Mouse (Mus musculus) thymus, adult 2 months (tissue): ENCODE results near the gene Prr3. TPM values are rescaled to one million over a fixed set of nuclear protein-coding genes. Genes with fewer than 3 reads are reported as not detected.
"Not testable (repeated sequence)": the region's sequence is repeated elsewhere in the genome, so short reads cannot be mapped to it uniquely, and the experiment has no call there.

Source experiments
- DNase-seq: peaks from one replicate; pipeline ENCODE4 v3.0.0; 2021
- H3K27ac ChIP-seq: fragments of 200-500 bp; 2 replicates; pipeline ENCODE4 v1.5.1; 2012; ENCODE audit warnings: low read length, control low read depth; ENCODE audit not compliant: control insufficient read depth, insufficient read depth
- H3K27me3 ChIP-seq: fragments of 200-500 bp; 2 replicates; pipeline ENCODE4 v1.6.1; 2012; ENCODE audit warnings: mild to moderate bottlenecking, low read length, moderate library complexity, mixed read lengths; ENCODE audit not compliant: control insufficient read depth, insufficient read depth
- H3K36me3 ChIP-seq: fragments of 200-500 bp; 2 replicates; pipeline ENCODE4 v1.6.1; 2012; ENCODE audit warnings: mild to moderate bottlenecking, low read length, moderate library complexity; ENCODE audit not compliant: control insufficient read depth, insufficient read depth
- H3K4me1 ChIP-seq: fragments of 200-500 bp; replicated peaks from 2 replicates; pipeline ENCODE4 v1.6.1; 2012; ENCODE audit warnings: low read length; ENCODE audit not compliant: control insufficient read depth, insufficient read depth
- H3K4me3 ChIP-seq: fragments of 200-500 bp; 2 replicates; pipeline ENCODE4 v1.5.1; 2012; ENCODE audit warnings: mild to moderate bottlenecking, low read length, control low read depth, moderate library complexity; ENCODE audit not compliant: control insufficient read depth, insufficient read depth
- CTCF ChIP-seq: fragments of 200-500 bp; IDR thresholded peaks from 2 replicates; pipeline ENCODE4 v1.5.1; 2012; ENCODE audit warnings: mild to moderate bottlenecking, control low read depth, low read length, moderate library complexity, borderline replicate concordance; ENCODE audit not compliant: control insufficient read depth, poor library complexity, insufficient read depth; ENCODE audit errors: extremely low read depth
- POLR2A ChIP-seq: fragments of 200-500 bp; IDR thresholded peaks from 2 replicates; pipeline ENCODE4 v1.6.1; 2012; ENCODE audit warnings: mild to moderate bottlenecking, low read length, control low read depth, moderate library complexity; ENCODE audit not compliant: control insufficient read depth, poor library complexity, insufficient read depth; ENCODE audit errors: extremely low read depth
- whole genome bisulfite sequencing: fragments of 180-500 bp; shearing (Covaris S2); methylation state at CpG from one replicate; pipeline ENCODE4 v1.1.7; 2018; 5-methylcytosine and 5-hydroxymethylcytosine counted together
- polyA plus RNA-seq: library from polyadenylated mRNA; depleted of rRNA; stranded (reverse); fragments of >200 nt; gene quantifications from 2 replicates; pipeline ENCODE4 v1.2.3, GENCODE M21; 2012

Prr3 gene
- polyA plus RNA-seq, 1 experiment = 35.5 TPM

GRCm38 (mm10) chr17:36018979-36019378 is 38.9 kb upstream of the Prr3 start:
- TF ChIP-seq POLR2A (no peak), CTCF (no peak)
- no peak overlapping the region for H3K4me3 ChIP-seq
- H3K27ac ChIP-seq = peak overlapping the region; percentile 24; the same call in 1 of the 2 replicates
- H3K36me3 ChIP-seq = peaks cover 26% of the 10 kb centered on the region
- H3K27me3 ChIP-seq = no peaks in the 10 kb centered on the region
- DNase-seq = no peak
- WGBS = 73% methylated on average over 2 of the region's 2 CpGs
- peaks cover 29% of the 10 kb centered on the region for H3K4me1 ChIP-seq

- Histone ChIP-seq H3K27me3 (no peaks in the 10 kb centered on the region), H3K36me3 (peaks cover 26% of the 10 kb centered on the region), H3K4me3 (no peak overlapping the region), H3K27ac (no peak overlapping the region), H3K4me1 (peaks cover 16% of the 10 kb centered on the region)
- 97% methylated on average over 5 of the region's 5 CpGs for WGBS
- no peak for TF ChIP-seq CTCF
- TF ChIP-seq POLR2A = no peak
- no peak for DNase-seq
Measured at GRCm38 (mm10) chr17:36017046-36017445, 37.0 kb upstream of the Prr3 start.

GRCm38 (mm10) chr17:36014977-36015376 is 34.9 kb upstream of the Prr3 start:
- H3K27me3 ChIP-seq = no peaks in the 10 kb centered on the region
- H3K4me1 ChIP-seq = peaks cover 9% of the 10 kb centered on the region
- no peak for DNase-seq
- H3K4me3 ChIP-seq = no peak overlapping the region
- WGBS = 89% methylated on average over 5 of the region's 5 CpGs
- peaks cover 26% of the 10 kb centered on the region for H3K36me3 ChIP-seq
- H3K27ac ChIP-seq = no peak overlapping the region
- no peak for TF ChIP-seq CTCF
- TF ChIP-seq POLR2A = no peak

- not testable (repeated sequence) for H3K4me3 ChIP-seq, H3K27ac ChIP-seq, DNase-seq, H3K36me3 ChIP-seq, H3K27me3 ChIP-seq
- H3K4me1 ChIP-seq = peaks cover 22% of the 10 kb centered on the region
- 92% methylated on average over 7 of the region's 7 CpGs for WGBS
Measured at GRCm38 (mm10) chr17:36004409-36004808, 24.4 kb upstream of the Prr3 start.

DNA sequence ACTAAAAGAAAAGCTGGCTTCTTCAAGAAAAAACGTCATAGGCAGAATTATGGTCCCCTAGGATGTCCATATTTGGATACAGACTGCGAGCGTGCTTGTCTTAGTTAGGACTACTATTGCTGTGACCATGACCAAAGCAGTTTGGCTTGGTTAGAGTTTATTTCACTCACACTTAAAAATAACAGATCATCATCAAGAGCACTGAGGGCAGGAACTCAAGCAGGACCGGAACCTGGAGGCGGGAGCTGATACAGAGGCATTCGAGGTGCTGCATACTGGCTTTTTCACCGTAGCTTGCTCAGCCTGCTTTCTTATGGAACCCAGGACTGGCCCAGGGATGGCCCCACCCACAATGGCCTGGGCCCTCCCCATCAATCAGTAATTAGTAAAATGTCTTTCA is 23.3 kb upstream of the Prr3 start:
- 91% methylated on average over 7 of the region's 7 CpGs for WGBS
- no peak for TF ChIP-seq POLR2A
- no peak for TF ChIP-seq CTCF
- no peaks in the 10 kb centered on the region for H3K36me3 ChIP-seq

GRCm38 (mm10) chr17:36001966-36002365 is 21.9 kb upstream of the Prr3 start:
- peak; percentile 26 for DNase-seq
- TF ChIP-seq POLR2A (no peak), CTCF (no peak)
- 67% methylated on average over 6 of the region's 6 CpGs for WGBS
- peaks cover 33% of the 10 kb centered on the region for H3K4me1 ChIP-seq
- H3K4me3 ChIP-seq = no peak overlapping the region
- H3K36me3 ChIP-seq = no peaks in the 10 kb centered on the region
- H3K27ac ChIP-seq = peak overlapping the region; percentile 8; the same call in 1 of the 2 replicates
- H3K27me3 ChIP-seq = no peaks in the 10 kb centered on the region

More for the DNA sequence above, 23.3 kb upstream of the Prr3 start:
- Histone ChIP-seq H3K4me3 (no peak overlapping the region), H3K4me1 (peaks cover 25% of the 10 kb centered on the region), H3K27ac (no peak overlapping the region), H3K27me3 (no peaks in the 10 kb centered on the region)
- DNase-seq = no peak
